Mouse (Mus musculus): ENCODE data around the gene Slc46a3. TPM values are rescaled to one million over a fixed set of nuclear protein-coding genes. Genes with fewer than 3 reads are reported as not detected.

Slc46a3 gene
- total RNA-seq, 1 experiment, result 4.1 TPM

GRCm38 (mm10) chr5:147868674-147869073 is 25.9 kb downstream of the Slc46a3 start:
- H3K9ac ChIP-seq (ENCODE audit: insufficient read depth, low read depth, low read length, poor library complexity, severe bottlenecking), result no peak overlapping the region
- H3K4me1 ChIP-seq (ENCODE audit: control insufficient read depth in 2 of 2, insufficient read depth in 2 of 2, low read length in 2 of 2, poor library complexity in 1 of 2), result peaks cover 2 to 10% of the 10 kb centered on the region in 2 experiments; a peak in 1 of 4 replicates
- in situ Hi-C loops (cut with MboI; ENCODE audit: low sequenced_read_pairs in 2 of 2, unreplicated experiment in 2 of 2), result no loop called here
- no peaks in the 10 kb centered on the region for H3K9me3 ChIP-seq (ENCODE audit: control insufficient read depth, insufficient read depth, low read depth, low read length)
- no peak for DNase-seq (ENCODE audit: low read depth, low spot score)
- H3K36me3 ChIP-seq (ENCODE audit: control insufficient read depth, insufficient read depth, low read length, poor library complexity, severe bottlenecking), result peaks cover 41% of the 10 kb centered on the region
- TF ChIP-seq MAFK (IDR thresholded peaks at IDR 0.05; ENCODE audit: insufficient read depth, low read depth, low read length) (no peak), ZC3H11A (IDR thresholded peaks at IDR 0.05; ENCODE audit: borderline replicate concordance, low read depth, low read length) (no peak), ZNF384 (IDR thresholded peaks at IDR 0.05; ENCODE audit: low read depth, low read length) (no peak), CHD2 (IDR thresholded peaks at IDR 0.05; ENCODE audit: low read depth, low read length) (no peak), HCFC1 (IDR thresholded peaks at IDR 0.05; ENCODE audit: borderline replicate concordance, insufficient read depth, low read length) (no peak)
- no peak overlapping the region; the same call in 1 of the 2 replicates for H3K27ac ChIP-seq (ENCODE audit: insufficient read depth, low read depth, low read length, poor library complexity, severe bottlenecking)
- H3K4me3 ChIP-seq (ENCODE audit: insufficient read depth in 1 of 2, low read depth in 1 of 2, low read length in 2 of 2, poor library complexity in 1 of 2, severe bottlenecking in 1 of 2), result no peak overlapping the region

GRCm38 (mm10) chr5:147860449-147861261 is 34.0 kb downstream of the Slc46a3 start, which contains the start of gene Pomp:
Gene Pomp, plus strand, starts transcription at chr5:147860461.
- Histone ChIP-seq H3K4me3 (ENCODE audit: insufficient read depth in 1 of 2, low read depth in 1 of 2, low read length in 2 of 2, poor library complexity in 1 of 2, severe bottlenecking in 1 of 2) (peak within 1 kb of the TSS; percentile 93 to 98), H3K27ac (ENCODE audit: insufficient read depth, low read depth, low read length, poor library complexity, severe bottlenecking) (peak within 1 kb of the TSS; percentile 24; the same call in 1 of the 2 replicates), H3K9me3 (ENCODE audit: control insufficient read depth, insufficient read depth, low read depth, low read length) (no peaks in the 10 kb centered on the region), H3K36me3 (ENCODE audit: control insufficient read depth, insufficient read depth, low read length, poor library complexity, severe bottlenecking) (peaks cover 18% of the 10 kb centered on the region; the same call in 1 of the 2 replicates), H3K9ac (ENCODE audit: insufficient read depth, low read depth, low read length, poor library complexity, severe bottlenecking) (peak within 1 kb of the TSS; percentile 92), H3K4me1 (ENCODE audit: control insufficient read depth in 2 of 2, insufficient read depth in 2 of 2, low read length in 2 of 2, poor library complexity in 1 of 2) (peaks cover 0 to 6% of the 10 kb centered on the region in 2 experiments; a peak in 1 of 4 replicates)
- in situ Hi-C loops (cut with MboI; ENCODE audit: low sequenced_read_pairs in 2 of 2, unreplicated experiment in 2 of 2), result no loop called here
- TF ChIP-seq CHD2 (IDR thresholded peaks at IDR 0.05; ENCODE audit: low read depth, low read length), result no peak
- TF ChIP-seq MAFK (IDR thresholded peaks at IDR 0.05; ENCODE audit: insufficient read depth, low read depth, low read length), result no peak
- peak; percentile 34; the same call in 1 of the 2 replicates for TF ChIP-seq HCFC1 (IDR thresholded peaks at IDR 0.05; ENCODE audit: borderline replicate concordance, insufficient read depth, low read length)
- TF ChIP-seq ZNF384 (IDR thresholded peaks at IDR 0.05; ENCODE audit: low read depth, low read length), result no peak
- no peak for TF ChIP-seq ZC3H11A (IDR thresholded peaks at IDR 0.05; ENCODE audit: borderline replicate concordance, low read depth, low read length)
- peak; percentile 73 for DNase-seq (ENCODE audit: low read depth, low spot score)

DNA sequence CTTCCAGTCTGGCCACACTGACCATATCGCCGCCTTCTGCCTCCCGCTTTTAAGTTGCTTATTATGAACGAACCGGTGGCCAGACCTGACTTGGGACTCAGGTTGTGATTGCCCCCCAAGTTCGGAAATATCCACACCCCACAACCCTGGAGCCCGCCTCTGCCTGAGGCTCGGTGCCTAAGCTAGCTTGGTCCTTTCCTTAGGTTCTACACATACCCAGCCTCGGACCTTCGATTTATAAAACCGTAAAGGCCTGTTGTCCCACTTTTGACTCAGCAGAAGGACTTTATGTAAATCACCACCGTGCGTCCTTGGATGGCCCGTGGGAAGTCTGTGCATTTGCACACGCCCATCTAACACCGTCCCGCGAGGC is 34.6 kb downstream of the Slc46a3 start:
- Histone ChIP-seq H3K27ac (ENCODE audit: insufficient read depth, low read depth, low read length, poor library complexity, severe bottlenecking) (no peak overlapping the region), H3K9ac (ENCODE audit: insufficient read depth, low read depth, low read length, poor library complexity, severe bottlenecking) (peak overlapping the region; percentile 80), H3K4me1 (ENCODE audit: control insufficient read depth in 2 of 2, insufficient read depth in 2 of 2, low read length in 2 of 2, poor library complexity in 1 of 2) (peaks cover 0 to 6% of the 10 kb centered on the region in 2 experiments; a peak in 1 of 4 replicates), H3K36me3 (ENCODE audit: control insufficient read depth, insufficient read depth, low read length, poor library complexity, severe bottlenecking) (peaks cover 18% of the 10 kb centered on the region; the same call in 1 of the 2 replicates), H3K9me3 (ENCODE audit: control insufficient read depth, insufficient read depth, low read depth, low read length) (no peaks in the 10 kb centered on the region), H3K4me3 (ENCODE audit: insufficient read depth in 1 of 2, low read depth in 1 of 2, low read length in 2 of 2, poor library complexity in 1 of 2, severe bottlenecking in 1 of 2) (peak overlapping the region; percentile 93 to 98)
- TF ChIP-seq HCFC1 (IDR thresholded peaks at IDR 0.05; ENCODE audit: borderline replicate concordance, insufficient read depth, low read length) (no peak), MAFK (IDR thresholded peaks at IDR 0.05; ENCODE audit: insufficient read depth, low read depth, low read length) (no peak)
- no peak for DNase-seq (ENCODE audit: low read depth, low spot score)
- in situ Hi-C loops (cut with MboI; ENCODE audit: low sequenced_read_pairs in 2 of 2, unreplicated experiment in 2 of 2), result no loop called here

- H3K36me3 ChIP-seq (ENCODE audit: control insufficient read depth, insufficient read depth, low read length, poor library complexity, severe bottlenecking), result no peaks in the 10 kb centered on the region
- H3K9ac ChIP-seq (ENCODE audit: insufficient read depth, low read depth, low read length, poor library complexity, severe bottlenecking), result no peak overlapping the region
- no peak overlapping the region for H3K27ac ChIP-seq (ENCODE audit: insufficient read depth, low read depth, low read length, poor library complexity, severe bottlenecking)
- TF ChIP-seq ZNF384 (IDR thresholded peaks at IDR 0.05; ENCODE audit: low read depth, low read length) (no peak), CHD2 (IDR thresholded peaks at IDR 0.05; ENCODE audit: low read depth, low read length) (no peak), MAFK (IDR thresholded peaks at IDR 0.05; ENCODE audit: insufficient read depth, low read depth, low read length) (no peak), ZC3H11A (IDR thresholded peaks at IDR 0.05; ENCODE audit: borderline replicate concordance, low read depth, low read length) (no peak), HCFC1 (IDR thresholded peaks at IDR 0.05; ENCODE audit: borderline replicate concordance, insufficient read depth, low read length) (no peak)
- no peaks in the 10 kb centered on the region for H3K9me3 ChIP-seq (ENCODE audit: control insufficient read depth, insufficient read depth, low read depth, low read length)
- in situ Hi-C loops (cut with MboI; ENCODE audit: low sequenced_read_pairs in 2 of 2, unreplicated experiment in 2 of 2), result no loop called here
- peaks cover 0 to 8% of the 10 kb centered on the region in 2 experiments; a peak in 1 of 4 replicates for H3K4me1 ChIP-seq (ENCODE audit: control insufficient read depth in 2 of 2, insufficient read depth in 2 of 2, low read length in 2 of 2, poor library complexity in 1 of 2)
- H3K4me3 ChIP-seq (ENCODE audit: insufficient read depth in 1 of 2, low read depth in 1 of 2, low read length in 2 of 2, poor library complexity in 1 of 2, severe bottlenecking in 1 of 2), result no peak overlapping the region
- DNase-seq (ENCODE audit: low read depth, low spot score), result no peak
Observed at GRCm38 (mm10) chr5:147850194-147850593, 44.4 kb downstream of the Slc46a3 start.
